Mouse (Mus musculus): ENCODE data around the gene Fam120b.

- TF ChIP-seq POLR2A (IDR thresholded peaks at IDR 0.05; ENCODE audit: low read depth, low read length) (no peak), CTCF (conservative IDR thresholded peaks at IDR 0.05; ENCODE audit: insufficient read depth, insufficient read length, low read depth, low read length) (no peak)
Observed at GRCm38 (mm10) chr17:15370401-15370800, 25.6 kb upstream of the Fam120b start.

Data from kidney, adult 2 months (tissue).